Mouse (Mus musculus): Measurements from ENCODE around the gene Inafm1. TPM values are rescaled to one million over a fixed set of nuclear protein-coding genes. Genes with fewer than 3 reads are reported as not detected.
"Not testable (repeated sequence)": the region's sequence is repeated elsewhere in the genome, so short reads cannot be mapped to it uniquely, and the experiment has no call there.

Gene Inafm1
- 9.4 to 16.4 TPM (median 12.3 TPM) in 3 replicates for total RNA-seq (2017)

GRCm38 (mm10) chr7:16273081-16273765 lies at the start of gene Inafm1:
Inafm1 (minus strand) TSS chr7:16273617.
- peak; percentile 78 for ATAC-seq (replicated peaks; ENCODE audit: insufficient number of reproducible peaks, low FRiP score, low TSS enrichment, poor library complexity, severe bottlenecking)

- no peak for ATAC-seq (replicated peaks; ENCODE audit: insufficient number of reproducible peaks, low FRiP score, low TSS enrichment, poor library complexity, severe bottlenecking)
These were observed 47.1 kb upstream of the Inafm1 start for GRCm38 (mm10) chr7:16320479-16320878.

- no peak for ATAC-seq (replicated peaks; ENCODE audit: insufficient number of reproducible peaks, low FRiP score, low TSS enrichment, poor library complexity, severe bottlenecking)
These were observed 45.8 kb upstream of the Inafm1 start for GRCm38 (mm10) chr7:16319216-16319615.

GRCm38 (mm10) chr7:16317094-16317493 lies 43.7 kb upstream of the Inafm1 start:
- ATAC-seq (replicated peaks; ENCODE audit: insufficient number of reproducible peaks, low FRiP score, low TSS enrichment, poor library complexity, severe bottlenecking): no peak

GRCm38 (mm10) chr7:16315222-16315759 lies 41.9 kb upstream of the Inafm1 start:
- ATAC-seq (replicated peaks; ENCODE audit: insufficient number of reproducible peaks, low FRiP score, low TSS enrichment, poor library complexity, severe bottlenecking): no peak

GRCm38 (mm10) chr7:16314221-16314775 lies 40.9 kb upstream of the Inafm1 start:
- ATAC-seq (replicated peaks; ENCODE audit: insufficient number of reproducible peaks, low FRiP score, low TSS enrichment, poor library complexity, severe bottlenecking): no peak

GRCm38 (mm10) chr7:16313481-16314220 lies 40.2 kb upstream of the Inafm1 start:
- peak; percentile 16; the same call in 1 of the 2 replicates for ATAC-seq (replicated peaks; ENCODE audit: insufficient number of reproducible peaks, low FRiP score, low TSS enrichment, poor library complexity, severe bottlenecking)

GRCm38 (mm10) chr7:16312672-16313311 lies 39.4 kb upstream of the Inafm1 start:
- peak; percentile 72 for ATAC-seq (replicated peaks; ENCODE audit: insufficient number of reproducible peaks, low FRiP score, low TSS enrichment, poor library complexity, severe bottlenecking)

- ATAC-seq (replicated peaks; ENCODE audit: insufficient number of reproducible peaks, low FRiP score, low TSS enrichment, poor library complexity, severe bottlenecking): no peak
These were observed 38.7 kb upstream of the Inafm1 start for GRCm38 (mm10) chr7:16312011-16312671.

GRCm38 (mm10) chr7:16311453-16312004 lies 38.1 kb upstream of the Inafm1 start:
- 0 out of 2 replicates have a peak, but pooled peaks have one; percentile 7 for ATAC-seq (replicated peaks; ENCODE audit: insufficient number of reproducible peaks, low FRiP score, low TSS enrichment, poor library complexity, severe bottlenecking)

- ATAC-seq (replicated peaks; ENCODE audit: insufficient number of reproducible peaks, low FRiP score, low TSS enrichment, poor library complexity, severe bottlenecking): no peak
These were observed 37.4 kb upstream of the Inafm1 start for GRCm38 (mm10) chr7:16310521-16311452.

GRCm38 (mm10) chr7:16310020-16310520 lies 36.7 kb upstream of the Inafm1 start:
- peak; percentile 18; the same call in 1 of the 2 replicates for ATAC-seq (replicated peaks; ENCODE audit: insufficient number of reproducible peaks, low FRiP score, low TSS enrichment, poor library complexity, severe bottlenecking)

GRCm38 (mm10) chr7:16309318-16310019 lies 36.1 kb upstream of the Inafm1 start:
- peak; percentile 4; the same call in 1 of the 2 replicates for ATAC-seq (replicated peaks; ENCODE audit: insufficient number of reproducible peaks, low FRiP score, low TSS enrichment, poor library complexity, severe bottlenecking)

- ATAC-seq (replicated peaks; ENCODE audit: insufficient number of reproducible peaks, low FRiP score, low TSS enrichment, poor library complexity, severe bottlenecking): peak; percentile 3; the same call in 1 of the 2 replicates
These were observed 35.3 kb upstream of the Inafm1 start for GRCm38 (mm10) chr7:16308555-16309317.

GRCm38 (mm10) chr7:16308093-16308492 lies 34.7 kb upstream of the Inafm1 start, which contains the start of gene Bbc3:
Bbc3 (plus strand) TSS chr7:16308393.
- ATAC-seq (replicated peaks; ENCODE audit: insufficient number of reproducible peaks, low FRiP score, low TSS enrichment, poor library complexity, severe bottlenecking): not testable (repeated sequence)

- ATAC-seq (replicated peaks; ENCODE audit: insufficient number of reproducible peaks, low FRiP score, low TSS enrichment, poor library complexity, severe bottlenecking): not testable (repeated sequence)
These were observed 33.7 kb upstream of the Inafm1 start for GRCm38 (mm10) chr7:16307141-16307540.
